ENCODE assay signal across 8 mouse cellular contexts in genomic region chr5:114772456-114773203, GRCm38 (mm10). TPM values are rescaled to one million over a fixed set of nuclear protein-coding genes. Genes with fewer than 3 reads are reported as not detected.
A peak's percentile ranks its signal among the peaks of the same experiment; 100 is the strongest.
DNase-seq lines count a peak whose midpoint lies in the region; ATAC-seq and TF ChIP-seq lines count a peak whose summit lies in the region.

No protein-coding gene starts in this region.

- H3K4me1 ChIP-seq in embryonic fibroblast, embryonic 13.5 days (ENCODE audit: control insufficient read depth, insufficient read depth, low read length): peaks cover 8% of the 10 kb centered on the region
- H3K4me1 ChIP-seq in limb, embryonic 10.5 days: peaks cover 43% of the 10 kb centered on the region
- H3K4me1 ChIP-seq in midbrain, embryonic 10.5 days: peaks cover 41% of the 10 kb centered on the region
- H3K4me1 ChIP-seq in stomach, postnatal 0 days (replicated peaks; ENCODE audit: control insufficient read depth, insufficient read depth): 0 out of 2 replicates have a peak, but pooled peaks cover 7% of the 10 kb centered on the region

- ATAC-seq in stomach, postnatal 0 days (ENCODE audit: low FRiP score, low TSS enrichment): peak; percentile 53

- DNase-seq in CD4-positive, CD25-positive, alpha-beta regulatory T cell, adult 2 months (ENCODE audit: low read depth, low spot score): peak; percentile 77
- peak; percentile 62 to 68 for DNase-seq in adrenal gland, adult 18-20 months (ENCODE audit: low spot score in 2 of 2)
- peak; percentile 71 to 77 for DNase-seq in heart, postnatal 10 days
- DNase-seq in limb, embryonic 10.5 days (ENCODE audit: low spot score): peak; percentile 69
- peak; percentile 56 for DNase-seq in midbrain, embryonic 10.5 days (ENCODE audit: low spot score)
- peak; percentile 73 for DNase-seq in stomach, postnatal 0 days (ENCODE audit: low spot score)
- DNase-seq in left cerebral cortex, postnatal 25 days (ENCODE audit: low spot score in 2 of 2): no peak

- TF ChIP-seq CTCF in embryonic fibroblast, embryonic 13.5 days (IDR thresholded peaks at IDR 0.05; ENCODE audit: borderline replicate concordance, insufficient read depth, low read length): no peak
- TF ChIP-seq CTCF in stomach, postnatal 0 days (IDR thresholded peaks at IDR 0.05; ENCODE audit: low read depth): peak; percentile 8; the same call in 1 of the 2 replicates

- peak overlapping the region; percentile 94 for H3K9ac ChIP-seq in stomach, postnatal 0 days (ENCODE audit: low read length)

- H3K4me3 ChIP-seq in embryonic fibroblast, embryonic 13.5 days (ENCODE audit: insufficient read depth, low read length): peak overlapping the region; percentile 87
- peak overlapping the region; percentile 100 for H3K4me3 ChIP-seq in limb, embryonic 10.5 days
- H3K4me3 ChIP-seq in midbrain, embryonic 10.5 days: peak overlapping the region; percentile 100
- H3K4me3 ChIP-seq in stomach, postnatal 0 days (ENCODE audit: low read depth, low read length): peak overlapping the region; percentile 99

- TF ChIP-seq POLR2A in embryonic fibroblast, embryonic 13.5 days (IDR thresholded peaks at IDR 0.05; ENCODE audit: low read depth, low read length): no peak

- H3K36me3 ChIP-seq in limb, embryonic 10.5 days: 0 out of 2 replicates have a peak, but pooled peaks cover 4% of the 10 kb centered on the region
- H3K36me3 ChIP-seq in midbrain, embryonic 10.5 days: peaks cover 4% of the 10 kb centered on the region; the same call in 1 of the 2 replicates
- no peaks in the 10 kb centered on the region for H3K36me3 ChIP-seq in stomach, postnatal 0 days (ENCODE audit: control insufficient read depth, insufficient read depth, low read length)

- H3K4me2 ChIP-seq in stomach, postnatal 0 days (replicated peaks; ENCODE audit: low read depth): peak overlapping the region; percentile 79

- no peaks in the 10 kb centered on the region for H3K9me3 ChIP-seq in limb, embryonic 10.5 days (replicated peaks)
- no peaks in the 10 kb centered on the region for H3K9me3 ChIP-seq in midbrain, embryonic 10.5 days (replicated peaks)
- H3K9me3 ChIP-seq in stomach, postnatal 0 days (ENCODE audit: control insufficient read depth, low read length): no peaks in the 10 kb centered on the region

- no peak for TF ChIP-seq EP300 in stomach, postnatal 0 days (optimal IDR thresholded peaks at IDR 0.05)

- intact Hi-C loops in heart, postnatal 10 days (cut with DNase I): loop anchor here (2.0 to 5.0 kb wide), 2 partner anchors 34 to 65 kb away; partner anchors contain the start of gene Tchp
- intact Hi-C loops in left cerebral cortex, postnatal 25 days (cut with DNase I): loop anchor here (5.0 kb wide), 1 partner anchor 205 kb away; the partner anchor contains the start of gene Fam222a

- 3% methylated on average over 56 of the region's 57 CpGs for WGBS in limb, embryonic 10.5 days
- WGBS in midbrain, embryonic 10.5 days: 3% methylated on average over 30 of the region's 57 CpGs
- WGBS in stomach, postnatal 0 days: 1% methylated on average over 33 of the region's 57 CpGs

- no peak overlapping the region for H3K27ac ChIP-seq in embryonic fibroblast, embryonic 13.5 days (ENCODE audit: insufficient read depth, low read length)
- H3K27ac ChIP-seq in limb, embryonic 10.5 days: peak overlapping the region; percentile 99
- peak overlapping the region; percentile 99 for H3K27ac ChIP-seq in midbrain, embryonic 10.5 days (replicated peaks)
- H3K27ac ChIP-seq in stomach, postnatal 0 days (replicated peaks): peak overlapping the region; percentile 88

- H3K27me3 ChIP-seq in limb, embryonic 10.5 days (ENCODE audit: low read depth, poor library complexity, severe bottlenecking): no peaks in the 10 kb centered on the region
- no peaks in the 10 kb centered on the region for H3K27me3 ChIP-seq in midbrain, embryonic 10.5 days (ENCODE audit: low read depth, poor library complexity, severe bottlenecking)
- H3K27me3 ChIP-seq in stomach, postnatal 0 days (ENCODE audit: control insufficient read depth, insufficient read depth, low read length): no peaks in the 10 kb centered on the region

RNA-seq across cellular contexts. Expression of gene Ankrd13a, which starts 1.8 kb away (rescaled TPM):
- total RNA-seq in adrenal gland, adult 18-20 months (2021): 10 to 100 TPM; 72.6 to 82.7 TPM
- 85.8 and 104 TPM in 2 replicates for polyA plus RNA-seq in embryonic fibroblast, embryonic 13.5 days (2011; ENCODE audit: insufficient read length, low read depth, missing spikeins)
- total RNA-seq in heart, postnatal 10 days (2021): 10 to 100 TPM; 54.4 to 55.6 TPM
- polyA plus RNA-seq in limb, embryonic 10.5 days (2016; fragmentation: Nextera tagmentation; extraction: Ambion mirVana): 43.1 and 44.0 TPM in 2 replicates
- 50.1 and 54.0 TPM in 2 replicates for polyA plus RNA-seq in midbrain, embryonic 10.5 days (2016; fragmentation: Nextera tagmentation; extraction: Ambion mirVana)
- polyA plus RNA-seq in stomach, postnatal 0 days (2015; fragmentation: Nextera tagmentation; extraction: Ambion mirVana): 36.4 and 41.7 TPM in 2 replicates
- 10 to 100 TPM; 30.6 to 34.9 TPM for total RNA-seq in left cerebral cortex, postnatal 25 days (2021)

RNA-seq across cellular contexts. Expression of gene Git2, which starts 2.7 kb away (rescaled TPM):
- total RNA-seq in adrenal gland, adult 18-20 months (2021): 10 to 100 TPM; 33.8 to 36.8 TPM
- polyA plus RNA-seq in embryonic fibroblast, embryonic 13.5 days (2011; ENCODE audit: insufficient read length, low read depth, missing spikeins): 50.0 and 58.0 TPM in 2 replicates
- 10 to 100 TPM; 48.0 to 52.2 TPM for total RNA-seq in heart, postnatal 10 days (2021)
- 36.1 and 44.8 TPM in 2 replicates for polyA plus RNA-seq in limb, embryonic 10.5 days (2016; fragmentation: Nextera tagmentation; extraction: Ambion mirVana)
- polyA plus RNA-seq in midbrain, embryonic 10.5 days (2016; fragmentation: Nextera tagmentation; extraction: Ambion mirVana): 34.4 and 38.1 TPM in 2 replicates
- polyA plus RNA-seq in stomach, postnatal 0 days (2015; fragmentation: Nextera tagmentation; extraction: Ambion mirVana): 14.2 and 16.1 TPM in 2 replicates
- 10 to 100 TPM; 38.1 to 47.0 TPM for total RNA-seq in left cerebral cortex, postnatal 25 days (2021)

RNA-seq across cellular contexts. Expression of gene 1500011B03Rik, which starts 50.6 kb away (rescaled TPM):
- total RNA-seq in adrenal gland, adult 18-20 months (2021): 10 to 100 TPM; 27.9 to 38.5 TPM
- 24.2 and 31.2 TPM in 2 replicates for polyA plus RNA-seq in embryonic fibroblast, embryonic 13.5 days (2011; ENCODE audit: insufficient read length, low read depth, missing spikeins)
- 10 to 100 TPM; 15.5 to 17.8 TPM for total RNA-seq in heart, postnatal 10 days (2021)
- polyA plus RNA-seq in limb, embryonic 10.5 days (2016; fragmentation: Nextera tagmentation; extraction: Ambion mirVana): 92.0 and 92.4 TPM in 2 replicates
- polyA plus RNA-seq in midbrain, embryonic 10.5 days (2016; fragmentation: Nextera tagmentation; extraction: Ambion mirVana): 133 and 143 TPM in 2 replicates
- polyA plus RNA-seq in stomach, postnatal 0 days (2015; fragmentation: Nextera tagmentation; extraction: Ambion mirVana): 110 and 118 TPM in 2 replicates
- total RNA-seq in left cerebral cortex, postnatal 25 days (2021): 100 to 1,000 TPM; 162 to 177 TPM

Comparison
In these comparisons a context has a peak if more than half of its experiments do, and no peak if none do; other contexts are left out.
1. DNase-seq: peak in CD4-positive, CD25-positive, alpha-beta regulatory T cell, adult 2 months (single experiment), adrenal gland, adult 18-20 months (2 of 2), heart, postnatal 10 days (2 of 2), limb, embryonic 10.5 days (single experiment), midbrain, embryonic 10.5 days (single experiment) and stomach, postnatal 0 days (single experiment); none in left cerebral cortex, postnatal 25 days (0 of 2).
2. Peak in every context shown above with its lines, with median percentiles within 50 percentile points of each other: H3K4me3 ChIP-seq.